Mouse (Mus musculus) lung, embryonic 16.5 days (tissue): ENCODE results near the gene Exosc5. TPM values are rescaled to one million over a fixed set of nuclear protein-coding genes. Genes with fewer than 3 reads are reported as not detected.
A peak's percentile ranks its signal among the peaks of the same experiment; 100 is the strongest.

Experiments
- ATAC-seq: fragments of 200-750 bp; cut with Nextera tagmentation; 2 replicates; pipeline ENCODE4 v1.8.0; 2017; ENCODE audit warnings: low read depth, mild to moderate bottlenecking, moderate library complexity
- H3K27ac ChIP-seq: fragments of 300-500 bp; sonication (generic); 2 replicates; pipeline ENCODE4 v1.5.1; 2014; ENCODE audit warnings: mild to moderate bottlenecking, control low read depth, low read length
- H3K27me3 ChIP-seq: fragments of 300-500 bp; sonication (generic); 2 replicates; pipeline ENCODE4 v1.6.1; 2014; ENCODE audit warnings: low read depth, low read length, mixed read lengths; ENCODE audit not compliant: control insufficient read depth, insufficient read depth
- H3K36me3 ChIP-seq: fragments of 300-500 bp; sonication (generic); 2 replicates; pipeline ENCODE4 v1.6.1; 2014; ENCODE audit warnings: low read length; ENCODE audit not compliant: control insufficient read depth, insufficient read depth
- H3K4me1 ChIP-seq: fragments of 300-500 bp; sonication (generic); replicated peaks from 2 replicates; pipeline ENCODE4 v1.6.1; 2014; ENCODE audit warnings: low read length, mixed read lengths; ENCODE audit not compliant: control insufficient read depth, insufficient read depth
- H3K4me2 ChIP-seq: fragments of 300-500 bp; sonication (generic); 2 replicates; pipeline ENCODE4 v1.6.1; 2014; ENCODE audit warnings: low read depth, low read length, control low read depth
- H3K4me3 ChIP-seq: fragments of 300-500 bp; sonication (generic); 2 replicates; pipeline ENCODE4 v1.5.1; 2014; ENCODE audit warnings: mild to moderate bottlenecking, low read length, control low read depth
- H3K9ac ChIP-seq: fragments of 300-500 bp; sonication (generic); 2 replicates; pipeline ENCODE4 v1.6.1; 2014; ENCODE audit warnings: low read length, control low read depth
- H3K9me3 ChIP-seq: fragments of 300-500 bp; sonication (generic); 2 replicates; pipeline ENCODE4 v1.6.1; 2016; ENCODE audit warnings: low read length; ENCODE audit not compliant: control insufficient read depth
- WGBS: fragments of 180-500 bp; shearing (Covaris S2); extraction: QIAGEN DNeasy Blood & Tissue Kit; methylation state at CpG from one replicate; pipeline ENCODE4 v1.1.7; 2014; 5-methylcytosine and 5-hydroxymethylcytosine counted together
- polyA plus RNA-seq: library from polyadenylated mRNA; unstranded; fragments of >200 nt; fragmentation: Nextera tagmentation; extraction: Ambion mirVana; gene quantifications from 2 replicates; pipeline ENCODE4 v1.2.1, GENCODE M21; 2015

Exosc5 gene
- polyA plus RNA-seq, 1 experiment from 2014 or later, result 71.2 TPM

DNA sequence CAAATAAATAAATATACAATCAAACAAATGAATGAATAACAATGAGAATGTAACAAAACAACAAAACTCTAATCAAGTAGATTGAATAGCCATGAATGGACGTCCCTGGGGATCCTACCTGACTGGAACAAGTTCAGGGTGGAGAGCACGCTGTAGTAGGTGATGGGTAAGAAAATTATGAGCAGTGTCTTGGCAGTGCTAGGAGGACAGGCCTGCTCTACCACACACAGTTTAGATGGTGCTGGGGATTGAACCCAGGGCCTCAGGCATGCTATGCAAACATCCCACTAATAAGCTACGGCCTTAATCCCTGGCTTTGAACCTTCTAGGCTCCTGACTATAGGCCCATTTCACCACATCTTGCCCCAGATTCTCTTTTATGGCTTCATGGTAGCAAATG is 58.5 kb downstream of the Exosc5 start:
- Histone ChIP-seq H3K4me2 (no peak overlapping the region), H3K27ac (no peak overlapping the region), H3K27me3 (no peaks in the 10 kb centered on the region), H3K4me1 (peaks cover 17% of the 10 kb centered on the region), H3K9ac (no peak overlapping the region), H3K9me3 (no peaks in the 10 kb centered on the region), H3K4me3 (peak overlapping the region; percentile 63), H3K36me3 (peaks cover 46% of the 10 kb centered on the region)
- no peak for ATAC-seq
- WGBS, result 84% methylated on average over 3 of the region's 3 CpGs

- Histone ChIP-seq H3K9ac (peak within 1 kb of the TSS; percentile 70), H3K27ac (peak within 1 kb of the TSS; percentile 87), H3K4me1 (peaks cover 17% of the 10 kb centered on the region), H3K27me3 (no peaks in the 10 kb centered on the region), H3K9me3 (no peaks in the 10 kb centered on the region), H3K4me3 (peak within 1 kb of the TSS; percentile 63), H3K36me3 (peaks cover 46% of the 10 kb centered on the region), H3K4me2 (peak within 1 kb of the TSS; percentile 89)
- peak; percentile 90 for ATAC-seq
- 2% methylated on average over 32 of the region's 32 CpGs for WGBS
These were observed 59.9 kb downstream of the Exosc5 start, which contains the start of gene Ccdc97 for GRCm38 (mm10) chr7:25718788-25719417. Gene Ccdc97, minus strand, starts transcription at chr7:25719088.

- ATAC-seq, result peak; percentile 43
- Histone ChIP-seq H3K4me2 (peak overlapping the region; percentile 89; the same call in 1 of the 2 replicates), H3K27ac (no peak overlapping the region), H3K9ac (no peak overlapping the region), H3K36me3 (peaks cover 46% of the 10 kb centered on the region), H3K9me3 (no peaks in the 10 kb centered on the region), H3K27me3 (no peaks in the 10 kb centered on the region), H3K4me3 (no peak overlapping the region), H3K4me1 (peaks cover 17% of the 10 kb centered on the region)
- WGBS, result 57% methylated on average over 10 of the region's 10 CpGs
These were observed 61.0 kb downstream of the Exosc5 start for GRCm38 (mm10) chr7:25719761-25720610.

DNA sequence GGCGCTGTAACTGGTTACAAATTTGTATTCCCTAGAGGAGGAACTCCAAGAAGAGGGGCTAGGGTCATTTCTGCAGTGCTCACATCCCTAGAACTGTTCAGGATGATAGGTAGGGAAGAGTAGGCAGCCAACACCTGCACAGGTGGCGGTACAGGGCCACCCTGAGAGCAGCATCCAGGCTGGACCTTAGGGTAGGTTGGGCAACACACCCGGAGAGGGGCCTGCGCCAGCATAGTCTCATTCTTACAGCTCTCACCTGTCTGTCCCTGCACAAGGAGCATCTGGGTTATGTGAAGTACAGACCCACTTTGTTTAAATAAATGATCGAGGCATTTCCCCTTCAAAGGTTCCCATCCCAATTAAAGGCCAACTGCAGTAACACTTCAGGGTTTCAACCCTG is 61.8 kb downstream of the Exosc5 start:
- Histone ChIP-seq H3K4me1 (peaks cover 17% of the 10 kb centered on the region), H3K36me3 (peaks cover 47% of the 10 kb centered on the region), H3K9ac (no peak overlapping the region), H3K27me3 (no peaks in the 10 kb centered on the region), H3K9me3 (no peaks in the 10 kb centered on the region), H3K4me3 (no peak overlapping the region), H3K27ac (no peak overlapping the region), H3K4me2 (no peak overlapping the region)
- 77% methylated on average over 5 of the region's 5 CpGs for WGBS
- no peak for ATAC-seq

Other genes starting within 250 kb of the Exosc5 start
- 0.49 TPM in 1 of 2 replicates, not detected in the other for gene Cxcl17, start 246.3 kb upstream of the Exosc5 start, polyA plus RNA-seq
- 7.3 TPM in 2 replicates for gene Ceacam1, start 181.6 kb upstream of the Exosc5 start, polyA plus RNA-seq
- gene Ceacam2, start 119.3 kb upstream of the Exosc5 start, polyA plus RNA-seq, result 0.09 TPM in 1 of 2 replicates, not detected in the other
- 0.23 TPM in 1 of 2 replicates, not detected in the other for gene Erich4, start 43.3 kb upstream of the Exosc5 start, polyA plus RNA-seq
- gene Dmac2, start 39.8 kb upstream of the Exosc5 start, polyA plus RNA-seq, result 34.5 TPM in 2 replicates
- gene B3gnt8, start 32.5 kb upstream of the Exosc5 start, polyA plus RNA-seq, result 10.5 and 11.1 TPM in 2 replicates
- 64.6 and 67.6 TPM in 2 replicates for gene Bckdha, start 183 bp upstream of the Exosc5 start, polyA plus RNA-seq
- 3.6 and 3.9 TPM in 2 replicates for gene Tmem91, start 16.0 kb downstream of the Exosc5 start, polyA plus RNA-seq
- 33.1 and 35.8 TPM in 2 replicates for gene B9d2, start 21.6 kb downstream of the Exosc5 start, polyA plus RNA-seq
- 3.1 and 3.4 TPM in 2 replicates for gene Tgfb1, start 27.8 kb downstream of the Exosc5 start, polyA plus RNA-seq
- gene Ccdc97, start 59.9 kb downstream of the Exosc5 start, polyA plus RNA-seq, result 21.1 and 24.9 TPM in 2 replicates
- gene Hnrnpul1, start 95.6 kb downstream of the Exosc5 start, polyA plus RNA-seq, result 47.9 and 55.8 TPM in 2 replicates
- gene Axl, start 129.5 kb downstream of the Exosc5 start, polyA plus RNA-seq, result 53.6 and 55.1 TPM in 2 replicates
- gene Cyp2s1, start 157.7 kb downstream of the Exosc5 start, polyA plus RNA-seq, result 18.9 and 21.0 TPM in 2 replicates
- gene Cyp2b10, start 238.5 kb downstream of the Exosc5 start, polyA plus RNA-seq, result 0.60 and 1.4 TPM in 2 replicates